Mouse (Mus musculus) embryonic fibroblast, embryonic 13.5 days (primary cell): ENCODE measurements around the gene Inpp5a.

ENCODE experiments used
- CTCF ChIP-seq: IDR thresholded peaks from 2 replicates; pipeline ENCODE4 v1.5.1; 2011; ENCODE audit warnings: mild to moderate bottlenecking, control low read depth, low read length, moderate library complexity, borderline replicate concordance; ENCODE audit not compliant: insufficient read depth
- POLR2A ChIP-seq: IDR thresholded peaks from 2 replicates; pipeline ENCODE4 v1.6.1; 2011; ENCODE audit warnings: low read depth, mild to moderate bottlenecking, control low read depth, low read length, moderate library complexity

- TF ChIP-seq POLR2A (no peak), CTCF (no peak)
These were observed 177.6 kb downstream of the Inpp5a start for GRCm38 (mm10) chr7:139566533-139566932.
